Mouse (Mus musculus) intestine, postnatal 0 days (tissue): ENCODE data around the gene Skap1. TPM values are rescaled to one million over a fixed set of nuclear protein-coding genes. Genes with fewer than 3 reads are reported as not detected.

Experiments used
- ATAC-seq: fragments of 200-750 bp; cut with Nextera tagmentation; 2 replicates; pipeline ENCODE4 v1.8.0; 2017; ENCODE audit warnings: mild to moderate bottlenecking, moderate TSS enrichment, moderate library complexity
- H3K27ac ChIP-seq: fragments of 300-500 bp; sonication (generic); 2 replicates; pipeline ENCODE4 v1.5.1; 2014; ENCODE audit warnings: mild to moderate bottlenecking, low read depth, low read length, moderate library complexity
- H3K27me3 ChIP-seq: fragments of 300-500 bp; sonication (generic); replicated peaks from 2 replicates; pipeline ENCODE4 v1.6.1; 2014; ENCODE audit warnings: low read length, mixed read lengths; ENCODE audit not compliant: control insufficient read depth, insufficient read depth
- H3K36me3 ChIP-seq: fragments of 300-500 bp; sonication (generic); 2 replicates; pipeline ENCODE4 v1.6.1; 2014; ENCODE audit warnings: mild to moderate bottlenecking, moderate library complexity; ENCODE audit not compliant: control insufficient read depth, insufficient read depth
- H3K4me1 ChIP-seq: fragments of 300-500 bp; sonication (generic); replicated peaks from 2 replicates; pipeline ENCODE4 v1.6.1; 2014; ENCODE audit warnings: antibody characterized with exemption, low read length, mixed read lengths; ENCODE audit not compliant: control insufficient read depth, insufficient read depth
- H3K4me2 ChIP-seq: fragments of 300-500 bp; sonication (generic); replicated peaks from 2 replicates; pipeline ENCODE4 v1.6.1; 2014; ENCODE audit warnings: low read depth, mild to moderate bottlenecking, moderate library complexity
- H3K4me3 ChIP-seq: fragments of 300-500 bp; sonication (generic); 2 replicates; pipeline ENCODE4 v1.5.1; 2014; ENCODE audit warnings: low read depth, low read length
- H3K9ac ChIP-seq: fragments of 300-500 bp; sonication (generic); 2 replicates; pipeline ENCODE4 v1.6.1; 2014; ENCODE audit warnings: mild to moderate bottlenecking, low read depth, low read length
- H3K9me3 ChIP-seq: fragments of 300-500 bp; sonication (generic); 2 replicates; pipeline ENCODE4 v1.6.1; 2016; ENCODE audit warnings: mixed run types; ENCODE audit not compliant: control insufficient read depth
- CTCF ChIP-seq: sonication (generic); IDR thresholded peaks from 2 replicates; pipeline ENCODE4 v1.5.1; 2016; ENCODE audit warnings: low read depth, mild to moderate bottlenecking, control low read depth, antibody characterized with exemption, moderate library complexity
- WGBS: fragments of 180-500 bp; shearing (Covaris S2); extraction: QIAGEN DNeasy Blood & Tissue Kit; methylation state at CpG from one replicate; pipeline ENCODE4 v1.1.7; 2014; 5-methylcytosine and 5-hydroxymethylcytosine counted together
- polyA plus RNA-seq: library from polyadenylated mRNA; unstranded; fragments of >200 nt; fragmentation: Nextera tagmentation; extraction: Ambion mirVana; gene quantifications from 2 replicates; pipeline ENCODE4 v1.2.1, GENCODE M21; 2015

Skap1 gene
- polyA plus RNA-seq, 1 experiment from 2014 or later = 0.46 TPM

GRCm38 (mm10) chr11:96461766-96462165 is 2.6 kb upstream of the Skap1 start:
- WGBS = 44% methylated on average over 4 of the region's 4 CpGs
- no peak for ATAC-seq
- H3K36me3 ChIP-seq = no peaks in the 10 kb centered on the region
- TF ChIP-seq CTCF = no peak
- no peaks in the 10 kb centered on the region; the same call in 1 of the 2 replicates for H3K4me1 ChIP-seq
- H3K9me3 ChIP-seq = no peaks in the 10 kb centered on the region
- H3K4me2 ChIP-seq = no peak overlapping the region
- H3K27ac ChIP-seq = no peak overlapping the region
- no peak overlapping the region for H3K9ac ChIP-seq
- H3K27me3 ChIP-seq = peaks cover 48% of the 10 kb centered on the region
- H3K4me3 ChIP-seq = no peak overlapping the region

- H3K27ac ChIP-seq = no peak overlapping the region
- 24% methylated on average over 9 of the region's 9 CpGs for WGBS
- H3K4me3 ChIP-seq = no peak overlapping the region
- no peak overlapping the region for H3K9ac ChIP-seq
- peaks cover 48% of the 10 kb centered on the region for H3K27me3 ChIP-seq
- no peaks in the 10 kb centered on the region; the same call in 1 of the 2 replicates for H3K4me1 ChIP-seq
- no peaks in the 10 kb centered on the region for H3K36me3 ChIP-seq
- no peak for ATAC-seq
- H3K4me2 ChIP-seq = no peak overlapping the region
- no peaks in the 10 kb centered on the region for H3K9me3 ChIP-seq
- TF ChIP-seq CTCF = no peak
Observed at GRCm38 (mm10) chr11:96462191-96462752, 2.1 kb upstream of the Skap1 start.

- H3K36me3 ChIP-seq = no peaks in the 10 kb centered on the region
- H3K4me1 ChIP-seq = no peaks in the 10 kb centered on the region; the same call in 1 of the 2 replicates
- no peak for TF ChIP-seq CTCF
- ATAC-seq = no peak
- no peak overlapping the region for H3K9ac ChIP-seq
- H3K4me3 ChIP-seq = peak overlapping the region; percentile 35; the same call in 1 of the 2 replicates
- 24% methylated on average over 5 of the region's 5 CpGs for WGBS
- H3K9me3 ChIP-seq = no peaks in the 10 kb centered on the region
- no peak overlapping the region for H3K27ac ChIP-seq
- peak overlapping the region; percentile 71 for H3K4me2 ChIP-seq
- H3K27me3 ChIP-seq = peaks cover 48% of the 10 kb centered on the region
Observed at GRCm38 (mm10) chr11:96464716-96465060, 295 bp downstream of the Skap1 start.

GRCm38 (mm10) chr11:96465426-96466056 is 1.1 kb downstream of the Skap1 start:
- TF ChIP-seq CTCF = no peak
- no peaks in the 10 kb centered on the region; the same call in 1 of the 2 replicates for H3K4me1 ChIP-seq
- ATAC-seq = no peak
- no peak overlapping the region for H3K27ac ChIP-seq
- no peak overlapping the region for H3K9ac ChIP-seq
- peaks cover 48% of the 10 kb centered on the region for H3K27me3 ChIP-seq
- no peaks in the 10 kb centered on the region for H3K36me3 ChIP-seq
- WGBS = 88% methylated on average over 10 of the region's 10 CpGs
- H3K9me3 ChIP-seq = no peaks in the 10 kb centered on the region
- no peak overlapping the region for H3K4me2 ChIP-seq
- H3K4me3 ChIP-seq = no peak overlapping the region

GRCm38 (mm10) chr11:96466382-96466781 is 2.0 kb downstream of the Skap1 start:
- no peak for TF ChIP-seq CTCF
- WGBS = 29% methylated on average over 7 of the region's 7 CpGs
- no peak overlapping the region for H3K4me3 ChIP-seq
- H3K4me2 ChIP-seq = no peak overlapping the region
- H3K9me3 ChIP-seq = no peaks in the 10 kb centered on the region
- ATAC-seq = no peak
- no peak overlapping the region for H3K9ac ChIP-seq
- no peaks in the 10 kb centered on the region for H3K36me3 ChIP-seq
- H3K27ac ChIP-seq = no peak overlapping the region
- peaks cover 45% of the 10 kb centered on the region for H3K27me3 ChIP-seq
- H3K4me1 ChIP-seq = no peaks in the 10 kb centered on the region; the same call in 1 of the 2 replicates

GRCm38 (mm10) chr11:96466987-96467386 is 2.6 kb downstream of the Skap1 start:
- H3K9me3 ChIP-seq = no peaks in the 10 kb centered on the region
- no peaks in the 10 kb centered on the region for H3K36me3 ChIP-seq
- ATAC-seq = no peak
- no peak for TF ChIP-seq CTCF
- H3K4me1 ChIP-seq = no peaks in the 10 kb centered on the region; the same call in 1 of the 2 replicates
- H3K9ac ChIP-seq = no peak overlapping the region
- no peak overlapping the region for H3K27ac ChIP-seq
- WGBS = 53% methylated on average over 7 of the region's 7 CpGs
- H3K27me3 ChIP-seq = peaks cover 39% of the 10 kb centered on the region
- H3K4me3 ChIP-seq = no peak overlapping the region
- no peak overlapping the region for H3K4me2 ChIP-seq
